Mouse (Mus musculus) CH12.LX (cell line): ENCODE results near the gene Fndc5. TPM values are rescaled to one million over a fixed set of nuclear protein-coding genes. Genes with fewer than 3 reads are reported as not detected.

Source experiments
- DNase-seq: peaks from one replicate; pipeline ENCODE4 v3.0.0-alpha.2; 2013; ENCODE audit errors: extremely low read depth
- H3K27ac ChIP-seq: 2 replicates; pipeline ENCODE4 v1.5.1; 2012; ENCODE audit warnings: low read depth, mild to moderate bottlenecking, control low read depth, moderate library complexity; ENCODE audit not compliant: insufficient read depth
- H3K27me3 ChIP-seq: replicated peaks from 2 replicates; pipeline ENCODE3; 2012; ENCODE audit warnings: inconsistent platforms
- H3K36me3 ChIP-seq, 2 experiments: replicated peaks in 1 of 2; 2 replicates each; pipeline versions ENCODE3 to v1.6.1; 2012; ENCODE audit warnings: inconsistent platforms in 1 of 2, low read length in 1 of 2, mild to moderate bottlenecking in 1 of 2, mixed read lengths in 1 of 2, moderate library complexity in 1 of 2; ENCODE audit not compliant: control insufficient read depth in 1 of 2, insufficient read depth in 1 of 2
- H3K4me1 ChIP-seq, 2 experiments: 2 replicates each; pipeline ENCODE4 v1.6.1; 2012; ENCODE audit warnings: inconsistent platforms in 1 of 2, moderate library complexity in 1 of 2; ENCODE audit not compliant: insufficient read depth in 2 of 2, control insufficient read depth in 1 of 2
- H3K4me2 ChIP-seq: 2 replicates; pipeline ENCODE4 v1.6.1; 2012; ENCODE audit warnings: low read depth, mild to moderate bottlenecking, control low read depth; ENCODE audit not compliant: poor library complexity, insufficient read depth, severe bottlenecking
- H3K4me3 ChIP-seq, 3 experiments: fragments of 150-350 bp in 1 of 3; sonication (generic) in 1 of 3; replicated peaks in 1 of 3; 2 replicates each; pipeline versions ENCODE3 to v1.5.1; 2011 to 2012; ENCODE audit warnings: low read depth in 2 of 3, low read length in 2 of 3, mild to moderate bottlenecking in 2 of 3, moderate library complexity in 2 of 3, control low read depth in 1 of 3, improper control_type of control experiment in 1 of 3, inconsistent platforms in 1 of 3, mixed read lengths in 1 of 3; ENCODE audit not compliant: poor library complexity in 1 of 3
- H3K79me2 ChIP-seq: replicated peaks from 2 replicates; pipeline ENCODE4 v1.6.1; 2012; ENCODE audit warnings: mild to moderate bottlenecking, moderate library complexity; ENCODE audit not compliant: control insufficient read depth, poor library complexity, insufficient read depth, severe bottlenecking; ENCODE audit errors: extremely low read depth
- H3K9ac ChIP-seq: 2 replicates; pipeline ENCODE4 v1.6.1; 2012; ENCODE audit warnings: low read depth, mild to moderate bottlenecking, control low read depth, moderate library complexity; ENCODE audit not compliant: insufficient read depth
- H3K9me3 ChIP-seq: replicated peaks from 2 replicates; pipeline ENCODE3; 2012; ENCODE audit warnings: low read length, inconsistent platforms, mixed read lengths
- BHLHE40 ChIP-seq: IDR thresholded peaks from 2 replicates; pipeline ENCODE4 v1.6.1; 2011; ENCODE audit warnings: mild to moderate bottlenecking, low read depth, low read length, improper control_type of control experiment
- CTCF ChIP-seq, 2 experiments: IDR thresholded peaks in 1 of 2; conservative IDR thresholded peaks in 1 of 2; 2 replicates each; pipeline ENCODE4 v1.5.1; 2011 to 2012; ENCODE audit warnings: low read depth in 2 of 2, low read length in 2 of 2, improper control_type of control experiment in 1 of 2, inconsistent platforms in 1 of 2, mild to moderate bottlenecking in 1 of 2, moderate library complexity in 1 of 2
- EP300 ChIP-seq: IDR thresholded peaks from 2 replicates; pipeline ENCODE4 v1.6.1; 2011; ENCODE audit warnings: low read length, improper control_type of control experiment
- GABPA ChIP-seq: IDR thresholded peaks from 2 replicates; pipeline ENCODE4 v1.6.1; 2012; ENCODE audit warnings: low read depth, low read length, improper control_type of control experiment, inconsistent platforms; ENCODE audit not compliant: insufficient replicate concordance
- MAFK ChIP-seq: IDR thresholded peaks from 2 replicates; pipeline ENCODE4 v1.6.1; 2011; ENCODE audit warnings: low read length, improper control_type of control experiment; ENCODE audit not compliant: insufficient replicate concordance
- MAX ChIP-seq: IDR thresholded peaks from 2 replicates; pipeline ENCODE4 v1.6.1; 2011; ENCODE audit warnings: low read length, improper control_type of control experiment
- MAZ ChIP-seq: IDR thresholded peaks from 2 replicates; pipeline ENCODE4 v1.6.1; 2012; ENCODE audit warnings: low read depth, mild to moderate bottlenecking, inconsistent platforms, low read length, improper control_type of control experiment, moderate library complexity
- MEF2A ChIP-seq: IDR thresholded peaks from 2 replicates; pipeline ENCODE4 v1.6.1; 2014; ENCODE audit warnings: low read depth, mild to moderate bottlenecking, inconsistent platforms, low read length, improper control_type of control experiment, borderline replicate concordance
- POLR2AphosphoS2 ChIP-seq: IDR thresholded peaks from 2 replicates; pipeline ENCODE4 v1.6.1; 2011; ENCODE audit warnings: low read depth, low read length, improper control_type of control experiment
- RCOR1 ChIP-seq: conservative IDR thresholded peaks from 2 replicates; pipeline ENCODE4 v1.6.1; 2012; ENCODE audit warnings: low read depth, mild to moderate bottlenecking, inconsistent platforms, low read length, improper control_type of control experiment
- SIN3A ChIP-seq: IDR thresholded peaks from 2 replicates; pipeline ENCODE4 v1.6.1; 2012; ENCODE audit warnings: low read length, improper control_type of control experiment, inconsistent platforms
- TCF12 ChIP-seq: IDR thresholded peaks from 2 replicates; pipeline ENCODE4 v1.6.1; 2014; ENCODE audit warnings: low read depth, mild to moderate bottlenecking, inconsistent platforms, low read length, improper control_type of control experiment
- ZKSCAN1 ChIP-seq: IDR thresholded peaks from 2 replicates; pipeline ENCODE4 v1.6.1; 2012; ENCODE audit warnings: low read depth, inconsistent platforms, low read length, improper control_type of control experiment, borderline replicate concordance
- dilution Hi-C: fragments of 300-500 bp; cut with MboI; formaldehyde crosslinking; loops from 2 replicates; pipeline ENCODE4 v1.14.3; 2020; ENCODE audit warnings: low sequenced_read_pairs; ENCODE audit not compliant: extremely low pct_unique_long_range_greater_than_20kb, extremely low pct_ligation_motif_present
- in situ Hi-C: fragments of 300-500 bp; cut with MboI; formaldehyde crosslinking; loops from 3 replicates; pipeline ENCODE4 v1.14.3; 2019; ENCODE audit warnings: low sequenced_read_pairs, low pct_ligation_motif_present, low pct_unique_long_range_greater_than_20kb, mixed read lengths
- polyA plus RNA-seq: library from polyadenylated mRNA; unstranded; fragments of >175 nt; gene quantifications from 2 replicates; pipeline ENCODE4 v1.2.1, GENCODE M21; 2012; ENCODE audit warnings: low read depth; ENCODE audit not compliant: insufficient read length
- total RNA-seq, 2 experiments: library from RNA; depleted of rRNA; stranded (reverse); fragments of 300-350 nt in 1 of 2; fragments of >200 nt in 1 of 2; gene quantifications; 2 replicates each; pipeline ENCODE4 v1.2.3; 2012 to 2014

Fndc5 gene
- total and polyA plus RNA-seq, 3 experiments = 0.17 to 0.33 TPM; not detected in 1

- no peaks in the 10 kb centered on the region for H3K9me3 ChIP-seq
- no peaks in the 10 kb centered on the region for H3K79me2 ChIP-seq
- H3K27ac ChIP-seq = no peak overlapping the region
- in situ Hi-C loops (no loop called here), dilution Hi-C loops (no loop called here)
- H3K9ac ChIP-seq = no peak overlapping the region
- no peak for DNase-seq
- H3K27me3 ChIP-seq = peaks cover 65% of the 10 kb centered on the region
- no peaks in the 10 kb centered on the region for H3K36me3 ChIP-seq
- H3K4me3 ChIP-seq = no peak overlapping the region
- H3K4me2 ChIP-seq = no peak overlapping the region
- no peak for TF ChIP-seq MAFK
- TF ChIP-seq RCOR1 = no peak
- no peak for TF ChIP-seq CTCF (conservative IDR thresholded peaks at IDR 0.05 in 1 of 2, IDR thresholded peaks at IDR 0.05 in 1 of 2; ENCODE audit: low read depth in 2 of 2, low read length in 2 of 2)
- TF ChIP-seq MEF2A = no peak
- no peak for TF ChIP-seq MAZ
- no peak for TF ChIP-seq EP300
- TF ChIP-seq MAX = no peak
- TF ChIP-seq GABPA = no peak
- TF ChIP-seq ZKSCAN1 = no peak
- TF ChIP-seq, all 38 proteins: peak for 0
- H3K4me1 ChIP-seq = peaks cover 12% of the 10 kb centered on the region in 2 experiments
Measured at GRCm38 (mm10) chr4:129125736-129126451, 10.9 kb upstream of the Fndc5 start.

GRCm38 (mm10) chr4:129128582-129129338, 8.0 kb upstream of the Fndc5 start:
- Histone ChIP-seq H3K9ac (no peak overlapping the region), H3K4me1 (peaks cover 12 to 19% of the 10 kb centered on the region in 2 experiments), H3K4me3 (no peak overlapping the region), H3K36me3 (no peaks in the 10 kb centered on the region), H3K27me3 (peaks cover 58% of the 10 kb centered on the region), H3K9me3 (no peaks in the 10 kb centered on the region), H3K4me2 (no peak overlapping the region), H3K27ac (no peak overlapping the region), H3K79me2 (no peaks in the 10 kb centered on the region)
- no peak for TF ChIP-seq POLR2AphosphoS2
- TF ChIP-seq SIN3A = no peak
- TF ChIP-seq BHLHE40 = 0 out of 2 replicates have a peak, but pooled peaks have one; percentile 31
- TF ChIP-seq TCF12 = no peak
- in situ Hi-C loops (no loop called here), dilution Hi-C loops (no loop called here)
- no peak for DNase-seq
